Mouse (Mus musculus): ENCODE measurements around the gene Bmt2.

Gene Bmt2

GRCm38 (mm10) chr6:13677818-13678282 is at the start of gene Bmt2:
Gene Bmt2 (minus strand): TSS chr6:13677966.
- DNase-seq: peak; percentile 100

GRCm38 (mm10) chr6:13722166-13722565 is 44.4 kb upstream of the Bmt2 start:
- no peak for DNase-seq

- DNase-seq: no peak
These were observed 37.1 kb upstream of the Bmt2 start for GRCm38 (mm10) chr6:13714867-13715266.

DNA sequence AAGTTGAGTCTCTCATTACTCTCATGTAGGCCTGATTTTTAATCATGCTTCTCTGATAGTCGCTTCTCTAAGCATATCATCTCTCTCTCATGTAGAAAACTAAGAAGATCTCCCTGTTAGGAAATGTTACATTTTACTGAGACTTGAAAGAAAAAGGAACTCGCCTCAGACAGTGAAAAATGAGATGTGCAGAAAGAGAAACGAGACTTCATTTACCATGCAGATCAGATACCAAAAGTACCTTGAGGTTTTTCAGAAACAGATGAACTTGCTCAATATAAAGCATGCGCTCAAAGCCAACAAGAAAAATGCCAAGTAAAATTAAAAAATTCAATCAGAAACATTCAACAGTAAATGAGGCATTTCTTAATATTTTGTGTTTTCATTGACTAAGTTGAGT is 19.1 kb upstream of the Bmt2 start:
- no peak for DNase-seq

DNA sequence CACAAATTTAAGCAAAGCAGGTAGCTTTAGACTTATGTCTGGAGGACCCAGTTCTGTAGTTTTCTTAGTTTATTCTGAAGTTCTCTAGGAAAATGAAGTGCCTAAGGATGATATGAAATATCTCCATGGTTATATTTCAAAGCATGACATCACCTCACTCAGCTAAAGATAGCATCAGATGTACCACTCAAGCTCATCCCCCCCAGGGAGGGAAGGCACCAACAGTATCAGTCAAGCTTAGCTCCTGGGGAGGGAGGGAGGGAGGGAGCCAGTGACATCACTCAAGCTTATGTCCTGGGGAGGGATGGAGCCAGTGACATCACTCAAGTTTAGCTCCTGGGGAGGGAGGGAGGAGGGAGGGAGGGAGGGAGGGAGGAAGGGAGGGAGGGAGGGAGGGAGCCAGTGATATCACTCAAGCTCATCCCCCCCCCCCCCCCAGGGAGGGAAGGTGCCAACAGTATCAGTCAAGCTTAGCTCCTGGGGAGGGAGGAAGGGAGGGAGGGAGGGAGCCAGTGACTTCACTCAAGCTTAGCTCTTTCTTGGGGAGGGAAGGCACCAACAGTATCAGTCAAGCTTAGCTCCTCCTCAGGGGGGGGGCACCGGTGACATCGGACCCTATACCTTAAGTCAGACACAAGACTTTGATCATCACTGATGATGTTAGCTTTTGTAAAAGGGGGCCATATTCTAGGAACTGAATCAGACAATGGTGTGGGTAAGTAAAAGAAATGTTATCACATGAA is 17.5 kb upstream of the Bmt2 start:
- DNase-seq: no peak

DNA sequence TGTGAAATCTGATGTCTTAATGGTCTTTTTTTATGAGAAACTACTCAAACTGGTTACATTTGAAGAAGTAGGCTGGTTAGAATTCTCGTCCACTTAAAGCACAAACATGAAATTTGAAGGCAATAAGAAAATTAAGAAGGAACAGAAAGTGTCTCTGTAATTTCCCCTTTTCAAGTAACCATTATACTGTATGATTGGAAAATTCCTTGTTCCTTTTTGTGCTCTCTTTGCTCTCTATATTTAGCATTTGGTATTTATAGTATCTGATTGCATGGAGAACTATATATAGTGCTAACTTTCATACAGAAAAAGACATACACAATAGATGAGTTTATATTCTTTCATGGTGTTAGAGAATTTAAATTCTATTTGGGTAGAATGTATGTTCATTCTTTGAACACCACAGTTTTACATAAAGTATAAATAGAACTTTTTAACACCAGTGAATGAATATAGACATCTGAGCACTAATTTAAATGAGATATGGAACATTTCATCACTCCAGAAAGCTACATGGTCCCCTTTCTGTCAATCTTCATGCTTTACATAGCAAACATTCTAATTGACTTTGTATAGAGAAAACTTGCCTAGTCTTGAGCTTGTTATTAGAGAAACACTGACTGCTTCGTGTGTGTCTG is 14.0 kb upstream of the Bmt2 start:
- DNase-seq: no peak

DNA sequence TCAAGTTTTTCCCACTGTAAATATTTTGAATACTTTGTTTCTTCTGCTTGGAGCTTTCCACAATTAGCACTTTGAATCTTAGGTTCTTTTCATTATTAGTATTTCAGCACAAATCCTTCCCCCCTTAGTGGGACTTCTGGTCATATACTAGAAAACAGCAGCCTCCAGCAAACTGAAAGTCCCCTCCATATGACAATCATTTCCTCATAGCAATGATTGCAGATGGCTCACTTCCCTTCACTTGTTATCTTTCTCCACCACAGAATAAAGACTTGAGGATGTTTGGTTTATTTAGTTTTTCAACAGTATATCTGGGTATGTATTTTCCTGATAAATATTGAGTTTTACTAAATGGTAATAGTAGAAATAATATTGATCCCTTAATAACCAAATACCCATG is 12.6 kb upstream of the Bmt2 start:
- no peak for DNase-seq

DNA sequence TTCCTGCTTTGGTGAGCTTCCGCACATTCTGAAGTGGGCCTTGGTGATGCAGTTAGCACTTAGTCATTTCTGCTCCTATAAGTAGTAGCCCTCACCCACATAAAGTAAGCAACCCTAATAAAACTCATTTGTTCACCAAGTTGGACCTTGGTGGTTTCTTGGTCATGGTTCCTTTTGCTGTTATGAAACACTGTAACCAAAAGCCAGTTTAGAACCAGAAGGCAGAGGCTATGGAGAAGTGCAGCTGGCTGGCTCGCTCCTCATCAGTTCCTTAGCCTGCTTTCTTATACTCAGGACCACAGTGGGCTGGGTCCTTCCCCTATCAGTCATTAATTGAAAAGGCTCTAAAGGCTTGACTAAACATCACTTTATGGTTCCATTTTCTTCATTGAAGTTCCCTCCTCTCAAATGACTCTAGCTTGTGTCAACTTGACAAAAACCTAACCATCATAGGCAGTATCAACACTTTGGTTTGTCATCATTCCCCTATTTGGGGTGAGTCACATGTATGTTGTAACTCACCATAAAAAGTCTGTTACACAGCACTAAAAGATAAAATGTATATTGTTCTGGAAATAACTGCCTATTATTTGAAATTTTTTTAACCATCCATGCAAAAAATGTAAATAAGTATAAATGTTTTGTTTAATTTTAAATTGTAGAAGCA is 6.3 kb upstream of the Bmt2 start:
- no peak for DNase-seq

- no peak for DNase-seq
These were observed 583 bp upstream of the Bmt2 start for GRCm38 (mm10) chr6:13678349-13678748.

DNA sequence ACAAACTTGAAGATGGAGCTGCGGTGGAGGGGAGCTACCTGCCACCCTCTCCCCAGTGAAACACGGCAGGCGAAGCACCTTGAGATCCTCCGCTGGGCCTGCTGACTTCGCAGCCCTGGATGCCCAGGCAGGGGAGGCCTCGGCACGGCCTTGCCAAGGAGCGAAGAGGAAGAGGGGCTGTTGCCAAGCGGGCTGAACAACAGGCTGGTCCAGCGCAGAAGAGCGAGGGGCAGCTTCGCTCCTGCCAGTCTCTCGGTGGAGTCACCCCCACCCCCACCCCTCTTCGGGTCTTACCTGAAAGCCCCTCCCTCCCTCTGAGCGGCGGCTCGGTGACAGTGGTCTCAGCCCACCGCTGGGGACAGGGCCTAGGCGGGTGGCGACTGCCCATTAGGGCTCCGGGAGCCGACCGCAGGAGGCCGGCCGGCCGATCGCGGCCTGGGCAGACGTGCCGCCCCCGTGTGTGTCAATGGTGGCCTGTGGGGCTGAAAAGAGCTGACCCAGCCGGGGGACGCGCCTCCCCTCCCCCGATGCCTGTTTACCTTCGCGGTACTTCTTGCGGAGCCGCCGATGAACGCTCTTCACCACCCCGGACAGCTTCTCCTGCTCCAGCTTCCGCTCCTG is 515 bp downstream of the Bmt2 start:
- peak; percentile 77 to 87 for DNase-seq

DNA sequence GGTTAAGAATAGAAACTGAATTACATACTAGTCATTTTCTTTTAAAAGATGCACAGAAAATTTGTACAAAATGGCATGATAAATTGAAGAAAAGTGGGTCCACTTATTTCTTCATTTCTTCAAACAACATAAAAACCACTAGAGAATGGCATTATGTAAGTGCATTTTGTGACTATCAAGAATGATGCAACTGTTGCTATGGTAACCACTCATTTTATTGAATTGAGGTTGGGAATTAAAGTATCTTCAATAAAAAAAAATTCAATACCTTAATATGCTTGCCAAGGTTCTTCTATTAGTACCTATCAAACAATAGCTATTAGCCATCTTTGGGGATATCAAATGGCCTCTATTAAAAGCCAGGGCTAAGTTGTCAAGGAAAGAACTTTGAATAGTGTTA is 1.6 kb downstream of the Bmt2 start:
- no peak for DNase-seq

GRCm38 (mm10) chr6:13674600-13675305 is 3.0 kb downstream of the Bmt2 start:
- no peak for DNase-seq

DNA sequence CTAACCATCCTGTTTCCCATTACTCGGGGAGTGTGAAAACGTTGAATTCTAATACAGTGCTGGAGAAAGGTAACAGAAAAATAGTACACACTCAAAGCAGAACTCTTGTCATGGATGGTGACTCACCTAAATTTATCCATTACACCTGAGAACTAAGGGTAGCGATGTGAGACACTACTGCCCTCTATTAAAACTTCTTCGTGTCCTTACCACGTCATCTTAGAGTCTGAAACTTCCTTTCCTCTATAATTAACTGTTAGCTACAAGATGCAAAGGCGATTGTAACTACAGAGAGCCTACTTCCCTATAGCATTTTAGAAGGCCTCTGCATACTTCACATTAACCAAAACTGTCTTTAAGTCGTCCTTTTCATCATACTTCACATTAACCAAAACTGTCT is 12.1 kb downstream of the Bmt2 start:
- DNase-seq: no peak

DNA sequence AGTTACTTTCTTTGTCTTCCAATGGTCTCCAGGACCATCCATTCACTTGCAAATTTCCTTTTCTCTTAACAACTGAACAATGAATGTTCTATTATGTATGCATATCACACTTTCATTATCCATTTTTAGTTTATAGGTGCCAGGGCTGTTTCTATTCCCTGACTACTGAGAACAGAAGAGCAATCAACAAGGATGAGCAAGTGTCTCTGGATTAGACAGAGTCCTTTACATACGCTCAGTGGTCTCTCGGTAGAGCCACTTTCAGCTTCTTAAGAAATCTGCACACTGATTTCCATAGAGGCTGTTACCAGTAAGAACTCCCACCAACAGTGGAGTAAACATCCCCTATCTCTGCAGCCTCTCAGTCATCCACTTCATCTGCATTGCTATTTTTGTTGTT is 19.8 kb downstream of the Bmt2 start:
- no peak for DNase-seq

DNA sequence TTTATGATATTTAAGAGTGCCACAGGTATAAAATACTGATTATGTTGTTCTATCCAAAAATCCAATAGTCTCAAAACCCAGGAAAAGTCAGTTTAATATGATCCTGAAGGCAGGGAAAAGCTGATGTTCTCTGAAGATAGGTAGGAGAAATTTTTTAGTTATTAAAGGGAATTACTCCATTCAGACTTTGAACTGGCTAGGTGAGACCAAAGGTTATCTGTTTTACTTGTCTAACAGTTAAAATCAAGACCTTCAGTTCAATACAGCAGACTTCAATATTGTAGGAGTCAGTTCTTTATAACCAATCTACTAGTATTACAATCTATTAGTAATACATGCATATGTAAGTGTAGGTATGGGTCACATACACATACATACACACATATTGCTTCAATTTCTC is 23.7 kb downstream of the Bmt2 start:
- DNase-seq: no peak

DNA sequence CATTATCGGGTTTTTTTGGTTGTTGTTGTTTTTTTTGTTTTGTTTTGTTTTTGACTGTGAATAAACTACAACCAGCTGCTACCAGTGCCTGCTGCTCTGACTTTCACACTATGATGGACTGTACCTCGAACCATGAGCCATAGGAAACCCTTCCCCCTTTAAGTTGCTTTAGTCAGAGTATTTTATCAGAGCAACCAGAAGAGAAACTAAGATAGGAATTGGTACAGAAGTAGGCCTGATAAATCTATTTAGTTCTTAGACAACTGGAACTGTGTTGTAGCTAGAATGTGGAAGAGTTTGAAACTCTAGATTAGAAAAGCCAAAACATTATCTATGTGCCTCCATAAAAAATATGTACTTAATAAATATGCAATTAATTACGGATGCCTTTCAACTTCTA is 25.5 kb downstream of the Bmt2 start:
- DNase-seq: no peak

DNA sequence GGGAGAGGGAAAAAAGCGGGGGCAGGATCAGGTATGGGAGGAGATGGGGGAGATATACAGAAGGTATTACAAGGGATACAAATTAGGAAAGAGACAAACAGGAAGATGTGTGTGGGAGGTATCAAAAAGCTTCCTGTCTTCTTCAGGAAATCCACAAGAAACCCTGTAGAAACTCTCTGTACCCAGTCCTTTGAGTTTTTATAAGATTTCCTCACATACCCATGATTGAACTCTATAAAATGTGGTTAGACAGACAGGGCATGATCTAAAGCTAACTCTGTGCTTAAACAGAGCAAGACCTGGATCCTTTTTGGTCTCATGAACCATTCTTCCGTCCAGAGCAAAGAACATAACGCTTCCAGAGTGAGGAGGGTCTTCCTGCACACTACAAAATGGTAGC is 26.9 kb downstream of the Bmt2 start:
- no peak for DNase-seq

- no peak for DNase-seq
These were observed 29.5 kb downstream of the Bmt2 start for GRCm38 (mm10) chr6:13648305-13648704.

GRCm38 (mm10) chr6:13636582-13636989 is 41.2 kb downstream of the Bmt2 start:
- DNase-seq: no peak

DNA sequence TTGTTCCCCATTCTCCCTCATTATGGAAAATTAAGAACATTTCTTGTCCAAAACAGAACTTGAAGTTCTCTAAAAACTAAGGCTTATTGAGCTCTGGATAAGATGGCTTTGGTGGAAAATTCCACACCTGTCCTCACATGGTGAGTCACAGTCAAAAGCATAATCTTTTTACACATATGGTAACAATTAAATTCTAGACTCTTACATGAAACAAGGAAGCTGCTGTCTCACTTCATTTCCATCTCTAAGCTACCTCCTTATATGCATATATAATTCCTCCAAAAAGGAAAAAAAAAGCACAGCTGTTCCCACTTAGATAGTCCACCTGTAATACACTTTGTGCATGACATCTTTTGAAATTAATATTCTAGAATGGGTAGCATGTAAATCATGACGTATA is 45.2 kb downstream of the Bmt2 start:
- no peak for DNase-seq

- no peak for DNase-seq
These were observed 47.2 kb downstream of the Bmt2 start for GRCm38 (mm10) chr6:13630607-13631006.

GRCm38 (mm10) chr6:13619618-13620017 is 58.1 kb downstream of the Bmt2 start:
- DNase-seq: no peak

- DNase-seq: no peak
These were observed 60.7 kb downstream of the Bmt2 start for GRCm38 (mm10) chr6:13617110-13617509.

Data from kidney, postnatal 4 days (tissue).